Mouse (Mus musculus) erythroblast, embryonic 14.5 days (primary cell): ENCODE results near the gene Ric8a.

ENCODE experiments used
- GATA1 ChIP-seq: IDR thresholded peaks from 2 replicates; pipeline ENCODE4 v1.6.1; 2012; ENCODE audit warnings: low read length, inconsistent platforms, mixed read lengths
- TAL1 ChIP-seq: IDR thresholded peaks from 3 replicates; pipeline ENCODE4 v1.6.1; 2012; ENCODE audit warnings: low read length, inconsistent platforms, mixed read lengths

DNA sequence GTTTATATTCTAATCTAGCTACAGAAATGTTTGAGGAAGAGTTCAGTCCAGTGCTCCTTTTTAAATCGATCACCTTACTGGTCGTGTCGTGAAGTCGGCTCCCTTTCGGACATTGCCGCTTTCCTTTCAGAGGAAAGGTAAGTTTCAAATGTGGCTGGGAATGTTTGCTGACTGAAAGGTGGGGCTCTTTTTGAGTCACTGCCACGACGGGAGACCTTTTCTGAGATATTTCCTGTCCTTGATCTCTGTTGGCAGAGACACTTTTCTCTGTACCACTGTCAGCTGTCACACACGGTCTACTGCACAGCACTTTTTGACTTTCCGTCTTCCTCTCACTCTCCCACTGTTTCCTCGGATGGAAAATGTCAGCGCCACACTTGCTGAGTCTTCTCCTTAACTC is 43.9 kb upstream of the Ric8a start:
- TF ChIP-seq TAL1, result no peak
- TF ChIP-seq GATA1, result no peak
